Mouse (Mus musculus) liver, embryonic 12.5 days (tissue): ENCODE measurements around the gene Dnaic2. TPM values are rescaled to one million over a fixed set of nuclear protein-coding genes. Genes with fewer than 3 reads are reported as not detected.
A peak's percentile ranks its signal among the peaks of the same experiment; 100 is the strongest.

Experiments
- ATAC-seq: fragments of 200-750 bp; cut with Nextera tagmentation; 2 replicates; pipeline ENCODE4 v1.8.0; 2017; ENCODE audit warnings: moderate number of reproducible peaks, mild to moderate bottlenecking, moderate library complexity
- H3K27ac ChIP-seq: fragments of 300-500 bp; sonication (generic); 2 replicates; pipeline ENCODE4 v1.5.1; 2016; ENCODE audit warnings: mild to moderate bottlenecking
- H3K27me3 ChIP-seq: fragments of 300-500 bp; sonication (generic); replicated peaks from 2 replicates; pipeline ENCODE4 v1.6.1; 2016; ENCODE audit warnings: mild to moderate bottlenecking, moderate library complexity
- H3K36me3 ChIP-seq: fragments of 300-500 bp; sonication (generic); 2 replicates; pipeline ENCODE4 v1.6.1; 2016; ENCODE audit warnings: mild to moderate bottlenecking, moderate library complexity
- H3K4me1 ChIP-seq: fragments of 300-500 bp; sonication (generic); 2 replicates; pipeline ENCODE4 v1.6.1; 2016
- H3K4me2 ChIP-seq: fragments of 300-500 bp; sonication (generic); 2 replicates; pipeline ENCODE4 v1.6.1; 2016; ENCODE audit warnings: mild to moderate bottlenecking, moderate library complexity
- H3K4me3 ChIP-seq: fragments of 300-500 bp; sonication (generic); 2 replicates; pipeline ENCODE4 v1.5.1; 2016; ENCODE audit warnings: mild to moderate bottlenecking, moderate library complexity
- H3K9ac ChIP-seq: fragments of 300-500 bp; sonication (generic); 2 replicates; pipeline ENCODE4 v1.6.1; 2016; ENCODE audit warnings: mild to moderate bottlenecking, moderate library complexity
- H3K9me3 ChIP-seq: fragments of 300-500 bp; sonication (generic); replicated peaks from 2 replicates; pipeline ENCODE4 v1.6.1; 2016; ENCODE audit warnings: mild to moderate bottlenecking, moderate library complexity
- WGBS: fragments of 180-500 bp; shearing (Covaris S2); methylation state at CpG from one replicate; pipeline ENCODE4 v1.1.7; 2016; ENCODE audit not compliant: insufficient replicate concordance; 5-methylcytosine and 5-hydroxymethylcytosine counted together
- polyA plus RNA-seq: library from polyadenylated mRNA; unstranded; fragments of >200 nt; fragmentation: Nextera tagmentation; extraction: Ambion mirVana; gene quantifications from 2 replicates; pipeline ENCODE4 v1.2.1, GENCODE M21; 2016

Gene Dnaic2
- polyA plus RNA-seq, 1 experiment from 2014 or later: 0.05 TPM

DNA sequence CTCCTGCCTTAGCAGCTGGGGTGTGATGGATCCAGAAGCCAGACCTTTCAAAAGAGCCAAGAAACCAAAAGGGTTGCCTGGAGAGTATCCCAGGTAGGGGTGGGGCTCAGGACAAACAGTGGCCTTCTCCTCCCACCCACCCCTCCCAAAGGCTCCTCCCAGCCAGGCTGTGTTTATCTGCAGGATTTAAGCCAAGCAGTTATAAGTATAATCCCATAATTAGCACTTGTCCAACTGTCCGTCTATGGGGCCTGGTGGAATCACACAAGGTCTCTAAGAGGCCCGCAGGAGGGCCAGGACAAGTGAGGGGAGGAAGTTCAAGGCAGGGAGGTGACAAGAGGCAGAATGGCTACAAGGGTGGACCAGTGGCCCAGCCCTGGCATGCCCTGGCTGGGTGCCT lies 44.7 kb downstream of the Dnaic2 start:
- no peaks in the 10 kb centered on the region for H3K36me3 ChIP-seq
- H3K4me2 ChIP-seq: no peak overlapping the region
- H3K4me1 ChIP-seq: no peaks in the 10 kb centered on the region
- no peak overlapping the region for H3K9ac ChIP-seq
- WGBS: 55% methylated on average over 2 of the region's 2 CpGs
- H3K4me3 ChIP-seq: no peak overlapping the region
- H3K27ac ChIP-seq: no peak overlapping the region
- no peak for ATAC-seq
- H3K9me3 ChIP-seq: no peaks in the 10 kb centered on the region
- peaks cover 29% of the 10 kb centered on the region for H3K27me3 ChIP-seq

DNA sequence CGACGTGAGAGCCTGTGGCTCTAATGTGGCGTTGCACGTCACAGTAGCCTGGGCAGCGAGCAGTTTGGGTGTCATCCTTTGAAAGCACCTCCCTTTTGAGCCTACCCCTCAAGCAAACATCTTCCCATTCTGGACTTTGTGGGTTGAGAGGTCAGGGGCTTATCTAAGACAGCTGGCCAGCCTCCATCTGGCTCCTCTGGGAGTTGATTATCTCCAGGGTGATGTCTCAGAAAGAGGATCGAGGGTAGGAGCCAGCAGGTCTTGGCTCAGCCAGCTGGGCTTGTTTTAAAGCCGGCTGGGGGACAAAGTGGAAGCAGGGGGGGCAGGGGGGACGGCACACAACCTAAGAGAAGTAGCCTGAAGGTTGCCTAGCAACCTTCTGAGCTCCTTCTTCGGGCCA lies 52.9 kb downstream of the Dnaic2 start:
- no peaks in the 10 kb centered on the region for H3K9me3 ChIP-seq
- no peak overlapping the region for H3K4me2 ChIP-seq
- no peak overlapping the region for H3K4me3 ChIP-seq
- H3K4me1 ChIP-seq: peaks cover 2% of the 10 kb centered on the region; the same call in 1 of the 2 replicates
- no peak overlapping the region for H3K27ac ChIP-seq
- ATAC-seq: no peak
- H3K27me3 ChIP-seq: peaks cover 95% of the 10 kb centered on the region
- WGBS: 25% methylated on average over 9 of the region's 9 CpGs
- no peaks in the 10 kb centered on the region for H3K36me3 ChIP-seq
- no peak overlapping the region for H3K9ac ChIP-seq

DNA sequence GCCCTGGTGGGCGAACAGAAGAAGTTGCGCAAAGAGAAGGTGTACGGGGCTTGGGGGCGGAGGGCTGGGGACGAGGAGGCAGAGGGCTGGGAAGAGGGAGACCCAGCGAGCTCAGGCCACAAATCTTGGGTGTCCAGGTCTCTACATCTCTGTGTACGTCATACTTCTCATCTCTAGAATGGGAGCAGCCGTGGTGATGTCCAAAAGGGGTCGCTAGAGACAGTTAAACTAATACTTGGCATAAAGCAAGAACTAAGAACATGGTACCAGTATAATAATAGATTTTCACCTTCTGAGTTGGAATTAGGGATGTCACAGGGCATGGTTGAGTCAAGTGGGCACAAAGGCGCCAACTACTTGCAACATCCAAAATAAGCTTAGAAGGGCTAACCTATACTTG lies 58.7 kb downstream of the Dnaic2 start:
- Histone ChIP-seq H3K9me3 (no peaks in the 10 kb centered on the region), H3K4me1 (peaks cover 8% of the 10 kb centered on the region), H3K9ac (no peak overlapping the region), H3K27ac (no peak overlapping the region), H3K4me2 (no peak overlapping the region), H3K27me3 (peaks cover 100% of the 10 kb centered on the region), H3K36me3 (no peaks in the 10 kb centered on the region), H3K4me3 (no peak overlapping the region)
- no peak for ATAC-seq
- WGBS: 32% methylated on average over 10 of the region's 10 CpGs

DNA sequence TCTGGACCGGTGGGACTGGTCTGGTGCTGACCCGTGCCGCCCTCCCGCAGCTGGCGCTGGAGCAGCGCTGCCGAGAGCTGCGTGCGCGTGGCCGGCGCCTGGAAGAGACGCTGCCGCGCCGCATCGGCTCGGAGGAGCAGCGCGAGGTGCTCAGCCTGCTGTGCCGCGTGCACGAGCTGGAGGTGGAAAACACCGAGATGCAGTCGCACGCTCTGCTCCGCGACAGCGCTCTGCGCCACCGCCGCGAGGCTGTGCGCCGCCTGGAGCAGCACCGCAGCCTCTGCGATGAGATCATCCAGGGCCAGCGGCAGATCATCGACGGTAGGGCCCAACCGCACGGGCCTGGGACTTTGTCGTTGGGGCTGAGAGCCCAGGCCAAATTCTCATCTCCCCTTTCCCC lies 59.1 kb downstream of the Dnaic2 start:
- Histone ChIP-seq H3K9ac (no peak overlapping the region), H3K4me2 (peak overlapping the region; percentile 45)
- ATAC-seq: no peak

DNA sequence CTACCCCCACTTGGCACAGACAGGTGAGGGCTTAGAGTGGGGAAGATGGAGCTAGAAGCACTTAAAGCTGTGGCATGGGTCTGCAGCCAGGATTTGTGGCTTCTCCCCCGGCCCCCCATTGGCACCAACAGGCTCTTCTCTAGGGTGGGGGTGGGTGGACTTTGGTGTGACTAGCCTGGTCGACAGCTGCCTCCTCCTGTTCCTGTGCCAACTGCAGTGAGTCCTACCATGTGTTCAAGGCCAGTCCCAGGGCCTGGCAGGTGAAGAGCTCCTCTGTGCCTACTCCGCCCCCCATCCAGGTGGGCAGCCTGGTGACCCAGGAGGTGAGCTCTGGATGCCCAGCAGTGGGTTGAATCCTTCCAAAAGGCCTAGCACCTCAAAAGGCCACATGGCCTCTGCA lies 60.4 kb downstream of the Dnaic2 start:
- H3K9me3 ChIP-seq: no peaks in the 10 kb centered on the region
- 55% methylated on average over 3 of the region's 3 CpGs for WGBS
- no peak overlapping the region for H3K27ac ChIP-seq
- no peak overlapping the region for H3K4me3 ChIP-seq
- ATAC-seq: no peak
- H3K9ac ChIP-seq: no peak overlapping the region
- H3K36me3 ChIP-seq: no peaks in the 10 kb centered on the region
- peaks cover 100% of the 10 kb centered on the region for H3K27me3 ChIP-seq
- H3K4me1 ChIP-seq: peaks cover 19% of the 10 kb centered on the region
- H3K4me2 ChIP-seq: no peak overlapping the region

More for the DNA sequence above, 59.1 kb downstream of the Dnaic2 start:
- no peaks in the 10 kb centered on the region for H3K9me3 ChIP-seq
- no peak overlapping the region for H3K4me3 ChIP-seq
- H3K4me1 ChIP-seq: peaks cover 9% of the 10 kb centered on the region
- no peak overlapping the region for H3K27ac ChIP-seq
- H3K36me3 ChIP-seq: no peaks in the 10 kb centered on the region
- H3K27me3 ChIP-seq: peaks cover 100% of the 10 kb centered on the region
- 6% methylated on average over 43 of the region's 43 CpGs for WGBS

DNA sequence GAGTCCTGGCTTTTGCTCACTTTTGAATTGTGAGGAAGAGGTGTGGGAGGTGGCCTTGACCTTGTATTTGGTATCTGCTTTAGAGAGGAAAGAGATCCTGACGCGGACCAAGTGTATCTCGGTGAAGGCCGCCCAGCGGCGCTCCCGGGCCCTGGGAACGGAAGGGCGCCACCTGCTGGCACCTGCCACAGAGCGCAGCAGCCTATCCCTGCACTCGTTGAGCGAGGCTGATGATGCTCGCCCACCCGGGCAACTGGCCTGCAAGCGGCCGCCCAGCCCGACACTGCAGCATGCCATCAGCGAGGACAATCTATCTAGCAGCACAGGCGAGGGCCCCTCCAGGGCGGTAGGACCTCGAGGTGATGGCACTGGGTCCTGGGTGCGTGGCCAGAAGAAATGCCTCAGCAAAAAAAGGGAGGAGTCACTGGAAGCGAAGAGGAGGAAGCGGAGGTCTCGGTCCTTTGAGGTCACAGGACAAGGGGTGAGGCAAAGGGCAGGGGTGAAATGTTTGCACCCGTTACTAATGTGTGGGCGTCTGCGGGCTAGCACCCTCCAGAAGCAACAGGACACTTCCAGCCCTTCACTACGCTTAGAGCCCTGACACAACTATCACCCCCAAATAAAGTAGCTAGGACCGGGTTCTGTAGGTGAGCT lies 62.0 kb downstream of the Dnaic2 start:
- Histone ChIP-seq H3K4me3 (no peak overlapping the region), H3K27me3 (peaks cover 100% of the 10 kb centered on the region), H3K36me3 (no peaks in the 10 kb centered on the region), H3K9me3 (no peaks in the 10 kb centered on the region), H3K4me1 (peaks cover 19% of the 10 kb centered on the region), H3K9ac (no peak overlapping the region), H3K4me2 (peak overlapping the region; percentile 37; the same call in 1 of the 2 replicates), H3K27ac (no peak overlapping the region)
- ATAC-seq: peak; percentile 56
- WGBS: 8% methylated on average over 30 of the region's 30 CpGs

DNA sequence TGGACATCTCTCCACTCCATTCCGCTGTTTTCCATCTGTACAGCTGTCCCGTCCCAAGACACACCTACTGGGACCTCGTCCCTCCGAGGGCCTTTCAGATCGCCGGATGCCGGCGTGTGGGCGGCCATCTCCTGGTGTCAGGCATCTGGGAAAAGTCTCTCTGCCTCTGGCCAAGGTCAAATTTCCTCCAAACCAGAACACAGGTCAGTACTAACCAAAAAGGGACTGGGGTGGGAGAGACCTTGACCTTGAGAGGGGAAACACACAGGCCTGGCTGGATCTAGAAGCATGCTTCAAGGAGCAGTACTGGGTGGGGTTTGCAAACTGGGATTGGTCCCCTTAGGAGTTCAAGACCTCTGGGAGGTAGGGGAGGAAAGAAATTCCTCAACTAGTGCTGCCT lies 62.5 kb downstream of the Dnaic2 start:
- Histone ChIP-seq H3K27ac (no peak overlapping the region), H3K4me3 (no peak overlapping the region), H3K27me3 (peaks cover 100% of the 10 kb centered on the region), H3K4me1 (peaks cover 19% of the 10 kb centered on the region), H3K4me2 (no peak overlapping the region), H3K36me3 (no peaks in the 10 kb centered on the region), H3K9me3 (no peaks in the 10 kb centered on the region), H3K9ac (no peak overlapping the region)
- ATAC-seq: no peak
- 54% methylated on average over 9 of the region's 9 CpGs for WGBS

DNA sequence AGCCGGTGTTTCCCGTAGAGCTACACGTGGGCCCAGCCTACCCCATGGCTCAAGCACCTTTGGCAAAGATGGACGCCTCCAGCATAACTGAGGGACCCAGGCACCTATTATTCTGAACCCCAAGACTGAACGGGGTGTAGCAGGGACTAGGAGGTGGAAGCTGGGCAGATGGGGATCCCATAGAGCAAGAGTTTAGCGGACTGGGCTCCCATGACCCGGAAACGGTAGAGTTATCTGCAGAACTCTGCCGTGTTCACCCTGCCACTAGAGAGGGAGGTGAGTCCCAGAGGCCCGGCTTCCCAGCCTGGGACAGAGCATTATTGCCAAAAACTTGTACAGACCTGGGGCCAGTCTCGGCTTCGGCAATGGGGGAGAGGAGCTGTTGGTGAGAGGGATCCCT lies 63.0 kb downstream of the Dnaic2 start:
- no peaks in the 10 kb centered on the region for H3K9me3 ChIP-seq
- no peak overlapping the region for H3K27ac ChIP-seq
- H3K4me1 ChIP-seq: peaks cover 19% of the 10 kb centered on the region
- ATAC-seq: no peak
- WGBS: 44% methylated on average over 12 of the region's 12 CpGs
- no peak overlapping the region for H3K4me2 ChIP-seq
- no peak overlapping the region for H3K9ac ChIP-seq
- no peak overlapping the region for H3K4me3 ChIP-seq
- peaks cover 100% of the 10 kb centered on the region for H3K27me3 ChIP-seq
- H3K36me3 ChIP-seq: no peaks in the 10 kb centered on the region

DNA sequence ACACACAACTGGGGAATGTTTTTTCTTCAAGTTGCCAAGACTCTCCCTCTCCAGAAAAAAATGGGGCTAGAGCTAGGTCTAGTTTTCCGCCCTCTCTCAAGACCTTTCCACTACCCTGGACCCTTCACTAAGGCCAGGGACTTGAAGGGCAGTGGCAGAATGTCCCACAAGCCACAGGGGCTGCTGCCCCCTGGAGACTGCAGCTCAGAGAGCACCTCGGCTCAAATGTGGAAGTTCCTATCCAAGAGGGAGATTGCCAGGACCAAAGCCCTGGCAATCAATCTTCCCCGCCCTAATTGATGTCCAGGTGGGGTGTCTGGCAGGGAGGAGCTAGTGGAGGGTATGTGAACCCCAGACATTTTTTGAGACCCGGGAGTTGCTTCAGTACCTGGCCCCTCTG lies 63.6 kb downstream of the Dnaic2 start:
- H3K36me3 ChIP-seq: no peaks in the 10 kb centered on the region
- H3K9ac ChIP-seq: no peak overlapping the region
- ATAC-seq: no peak
- H3K9me3 ChIP-seq: no peaks in the 10 kb centered on the region
- H3K4me1 ChIP-seq: peaks cover 19% of the 10 kb centered on the region
- WGBS: 10% methylated on average over 4 of the region's 4 CpGs
- no peak overlapping the region for H3K4me2 ChIP-seq
- peaks cover 100% of the 10 kb centered on the region for H3K27me3 ChIP-seq
- no peak overlapping the region for H3K4me3 ChIP-seq
- H3K27ac ChIP-seq: no peak overlapping the region

DNA sequence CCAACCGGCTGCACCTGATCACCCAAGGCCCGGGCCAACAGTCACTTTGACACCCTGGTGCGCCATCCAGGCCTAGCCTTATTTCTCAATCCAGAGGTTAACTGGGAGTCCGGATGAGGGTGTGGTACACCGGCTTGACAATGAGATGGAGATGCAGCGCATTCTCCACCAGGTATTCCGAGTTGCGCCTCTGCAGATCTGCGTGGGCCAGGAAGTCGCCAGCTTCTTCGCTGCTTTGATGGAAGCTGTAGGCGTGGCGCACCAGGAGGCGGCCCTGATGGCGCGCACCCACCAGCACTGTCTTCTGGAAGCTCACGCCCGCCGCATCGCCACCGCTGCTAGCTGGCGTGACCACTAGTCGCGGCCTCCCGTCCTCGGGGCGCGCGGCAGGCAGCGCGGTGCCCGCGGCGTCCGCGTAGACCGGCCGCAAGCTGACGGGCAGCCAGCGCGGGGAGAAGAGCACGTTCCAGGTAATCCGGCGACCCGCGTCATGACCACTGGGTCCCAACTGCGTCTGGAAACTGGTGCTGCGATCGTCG lies 64.2 kb downstream of the Dnaic2 start:
- H3K4me3 ChIP-seq: peak overlapping the region; percentile 33
- peaks cover 19% of the 10 kb centered on the region for H3K4me1 ChIP-seq
- ATAC-seq: no peak
- H3K27me3 ChIP-seq: peaks cover 100% of the 10 kb centered on the region
- 5% methylated on average over 50 of the region's 50 CpGs for WGBS
- H3K4me2 ChIP-seq: peak overlapping the region; percentile 57
- H3K9me3 ChIP-seq: no peaks in the 10 kb centered on the region
- H3K27ac ChIP-seq: no peak overlapping the region
- no peak overlapping the region for H3K9ac ChIP-seq
- H3K36me3 ChIP-seq: no peaks in the 10 kb centered on the region

DNA sequence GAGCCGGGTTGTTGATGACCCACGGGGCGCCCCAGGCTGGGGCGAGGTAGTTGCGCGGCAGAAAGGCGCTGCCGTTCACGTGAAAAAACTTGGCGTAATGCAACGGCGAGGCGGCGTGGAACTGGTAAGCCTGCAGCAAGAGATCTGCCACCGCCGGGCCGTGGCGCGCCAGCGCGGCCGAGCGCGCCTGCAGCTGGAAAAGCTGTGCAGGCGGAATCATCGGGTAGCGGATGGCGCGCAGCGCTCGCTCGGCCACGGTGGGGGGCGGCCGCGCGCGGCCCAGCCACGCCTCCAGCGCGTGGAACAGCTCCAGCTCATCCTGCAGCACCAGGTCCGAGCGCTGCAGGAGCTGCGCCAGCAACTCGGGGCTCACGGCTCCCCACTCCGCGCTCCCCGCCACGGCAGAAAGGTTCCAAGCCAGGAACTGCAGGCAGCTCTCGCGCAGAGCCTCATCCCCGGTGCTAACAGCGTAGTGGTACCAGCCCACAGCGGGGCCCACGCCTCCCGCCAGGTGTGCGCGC lies 64.7 kb downstream of the Dnaic2 start:
- no peak for ATAC-seq
- H3K27me3 ChIP-seq: peaks cover 100% of the 10 kb centered on the region
- peak overlapping the region; percentile 57 for H3K4me2 ChIP-seq
- H3K27ac ChIP-seq: no peak overlapping the region
- H3K9ac ChIP-seq: no peak overlapping the region
- no peaks in the 10 kb centered on the region for H3K9me3 ChIP-seq
- WGBS: 3% methylated on average over 59 of the region's 59 CpGs
- H3K4me1 ChIP-seq: peaks cover 19% of the 10 kb centered on the region
- peak overlapping the region; percentile 33 for H3K4me3 ChIP-seq
- H3K36me3 ChIP-seq: no peaks in the 10 kb centered on the region

DNA sequence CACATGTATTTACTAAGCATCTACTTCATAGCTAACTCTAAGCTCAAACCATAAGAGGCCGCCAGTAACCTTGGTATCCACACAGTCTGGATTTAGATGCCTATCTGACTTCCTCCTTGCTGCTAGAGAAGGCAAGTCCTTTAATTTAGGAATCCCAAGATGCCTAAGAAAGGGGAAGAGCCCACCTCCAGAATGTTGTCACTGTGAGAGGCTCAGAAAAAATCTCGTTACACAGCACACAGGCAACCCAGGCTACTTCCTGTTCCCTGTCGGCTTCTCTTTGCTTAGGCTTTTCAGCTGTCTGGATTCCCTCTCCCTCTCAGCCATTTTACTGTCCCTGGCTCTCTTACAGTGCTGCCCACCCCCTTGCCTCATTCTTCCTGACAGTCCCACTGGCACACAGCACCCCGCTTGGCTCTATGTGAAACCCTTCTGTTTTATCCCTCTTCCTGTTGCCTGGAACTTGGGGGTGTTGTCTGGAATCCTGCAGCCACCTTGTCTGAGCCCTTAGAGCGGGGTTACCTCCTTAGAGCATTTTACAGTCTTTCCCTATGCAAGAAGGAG lies 65.8 kb downstream of the Dnaic2 start:
- no peak overlapping the region for H3K9ac ChIP-seq
- H3K27ac ChIP-seq: no peak overlapping the region
- peaks cover 96% of the 10 kb centered on the region for H3K27me3 ChIP-seq
- 19% methylated on average over 5 of the region's 5 CpGs for WGBS
- H3K9me3 ChIP-seq: no peaks in the 10 kb centered on the region
- ATAC-seq: no peak
- peaks cover 19% of the 10 kb centered on the region for H3K4me1 ChIP-seq
- no peak overlapping the region for H3K4me2 ChIP-seq
- no peak overlapping the region for H3K4me3 ChIP-seq
- H3K36me3 ChIP-seq: no peaks in the 10 kb centered on the region
